Mouse (Mus musculus): ENCODE measurements around the gene Fabp2.
A peak's percentile ranks its signal among the peaks of the same experiment; 100 is the strongest.

- peak; percentile 25; the same call in 1 of the 2 replicates for TF ChIP-seq CTCF (IDR thresholded peaks at IDR 0.05; ENCODE audit: control insufficient read depth, insufficient read depth, insufficient replicate concordance, low read depth, low read length)
- TF ChIP-seq POLR2A (IDR thresholded peaks at IDR 0.05; ENCODE audit: control insufficient read depth, low read depth, low read length) = no peak
Observed at GRCm38 (mm10) chr3:122903746-122904433, 9.0 kb downstream of the Fabp2 start.

Measured in testis, adult 2 months (tissue).